Mouse (Mus musculus) cortical plate, adult 2 months (tissue): ENCODE results near the gene Rbm28.

ENCODE experiments used
- CTCF ChIP-seq: fragments of 200-500 bp; IDR thresholded peaks from 2 replicates; pipeline ENCODE4 v1.5.1; 2011; ENCODE audit warnings: mild to moderate bottlenecking, control low read depth, low read length; ENCODE audit not compliant: insufficient read depth; ENCODE audit errors: extremely low read depth
- POLR2A ChIP-seq: fragments of 200-500 bp; IDR thresholded peaks from 2 replicates; pipeline ENCODE4 v1.6.1; 2011; ENCODE audit warnings: mild to moderate bottlenecking, low read length, control low read depth; ENCODE audit not compliant: insufficient read depth; ENCODE audit errors: extremely low read depth

DNA sequence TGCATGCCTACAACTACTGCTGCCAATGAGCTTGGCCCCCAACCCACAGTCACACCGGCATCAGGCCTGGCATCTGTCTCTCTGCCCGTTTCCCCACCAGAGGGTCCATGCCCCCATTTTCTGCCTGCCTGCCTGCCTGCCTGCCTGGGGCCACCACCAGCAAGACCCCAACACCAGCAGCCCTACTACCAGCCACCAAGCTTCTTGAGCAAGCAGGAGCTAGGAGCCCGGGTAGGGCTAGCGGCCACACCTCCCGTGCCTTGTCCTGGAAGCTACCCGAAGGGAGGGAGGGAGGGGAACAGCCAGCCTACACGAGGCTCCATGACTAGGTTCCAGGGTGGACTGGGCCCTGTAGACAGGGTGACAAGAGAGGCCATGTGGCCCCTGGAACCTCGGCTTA is 37.2 kb upstream of the Rbm28 start:
- no peak for TF ChIP-seq POLR2A
- TF ChIP-seq CTCF: no peak
